Mouse (Mus musculus) telencephalon, adult 2 months (tissue): ENCODE measurements around the gene 4930539E08Rik.
A peak's percentile ranks its signal among the peaks of the same experiment; 100 is the strongest.

Source experiments
- DNase-seq: peaks from one replicate; pipeline ENCODE4 v3.0.0-alpha.2; 2011; ENCODE audit warnings: low read depth, low spot score

Gene 4930539E08Rik

DNA sequence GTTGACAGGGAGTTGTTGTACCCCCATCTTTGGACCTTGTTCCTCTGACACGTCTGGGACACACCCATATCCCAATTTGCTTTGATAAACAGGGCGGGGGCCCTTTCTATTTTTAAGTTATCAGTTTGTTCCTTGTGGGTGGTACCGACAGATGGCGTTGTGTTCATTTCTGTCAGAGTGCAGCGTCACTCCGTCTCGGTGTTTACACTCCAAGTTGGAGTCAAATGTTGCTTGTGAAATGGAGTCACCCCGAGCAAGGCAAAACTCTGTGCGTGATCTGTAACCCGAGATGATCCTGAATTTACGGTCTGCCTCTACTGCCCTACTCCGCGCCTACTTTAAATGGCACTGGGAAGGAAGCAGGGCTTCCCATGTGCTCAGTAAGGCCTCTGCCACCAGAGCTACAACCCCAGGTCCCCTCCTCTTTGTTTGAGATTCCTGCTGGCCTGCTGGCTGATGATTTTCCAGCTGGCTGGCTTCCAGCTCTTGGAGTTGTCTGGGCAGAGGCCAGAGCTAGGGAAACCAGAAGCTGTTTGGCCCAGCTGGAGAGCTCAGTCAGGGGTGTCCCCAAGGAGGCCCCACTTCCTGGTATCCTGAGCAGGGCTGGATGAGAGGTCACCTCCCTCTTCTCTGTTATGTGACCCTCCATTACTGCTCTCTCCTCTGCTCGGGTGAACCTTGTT is 15.4 kb upstream of the 4930539E08Rik start:
- DNase-seq: no peak

DNA sequence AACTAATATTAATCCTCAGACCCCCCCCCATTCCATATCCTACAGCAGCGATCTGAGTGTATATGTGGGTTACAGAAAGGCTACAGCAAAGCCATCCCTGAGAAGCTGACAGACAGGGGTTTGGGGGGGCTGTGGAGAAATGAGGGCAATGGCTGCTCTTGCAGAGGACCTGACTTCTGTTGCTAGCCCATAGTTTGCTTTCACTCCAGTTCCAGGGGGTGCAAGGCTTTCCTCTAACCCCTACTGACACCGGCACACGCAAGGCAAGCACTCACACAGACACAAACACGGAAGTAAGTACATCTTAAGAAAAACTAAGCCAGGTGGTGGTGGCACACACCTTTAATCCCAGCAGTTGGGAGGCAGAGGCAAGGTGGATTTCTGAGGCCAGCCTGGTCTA is 14.2 kb upstream of the 4930539E08Rik start:
- no peak for DNase-seq

DNA sequence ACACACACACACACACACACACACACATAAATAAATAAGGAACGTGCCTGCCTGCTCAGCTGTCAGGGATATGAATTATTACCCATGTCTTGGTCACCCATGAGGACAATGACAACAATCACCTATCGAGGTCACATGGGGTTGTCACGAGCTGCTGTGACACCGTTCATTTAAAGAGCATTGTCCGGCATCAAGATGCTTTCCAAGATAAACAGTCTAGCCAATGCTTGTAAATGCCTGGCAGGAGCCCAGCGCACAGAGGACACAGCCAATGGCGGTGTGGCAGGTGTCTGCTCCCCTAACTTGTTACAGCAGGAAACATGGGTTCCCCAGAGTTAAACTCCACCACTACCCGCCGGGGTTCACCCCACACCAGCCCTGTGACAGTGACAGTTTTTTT is 12.9 kb upstream of the 4930539E08Rik start:
- no peak for DNase-seq

DNA sequence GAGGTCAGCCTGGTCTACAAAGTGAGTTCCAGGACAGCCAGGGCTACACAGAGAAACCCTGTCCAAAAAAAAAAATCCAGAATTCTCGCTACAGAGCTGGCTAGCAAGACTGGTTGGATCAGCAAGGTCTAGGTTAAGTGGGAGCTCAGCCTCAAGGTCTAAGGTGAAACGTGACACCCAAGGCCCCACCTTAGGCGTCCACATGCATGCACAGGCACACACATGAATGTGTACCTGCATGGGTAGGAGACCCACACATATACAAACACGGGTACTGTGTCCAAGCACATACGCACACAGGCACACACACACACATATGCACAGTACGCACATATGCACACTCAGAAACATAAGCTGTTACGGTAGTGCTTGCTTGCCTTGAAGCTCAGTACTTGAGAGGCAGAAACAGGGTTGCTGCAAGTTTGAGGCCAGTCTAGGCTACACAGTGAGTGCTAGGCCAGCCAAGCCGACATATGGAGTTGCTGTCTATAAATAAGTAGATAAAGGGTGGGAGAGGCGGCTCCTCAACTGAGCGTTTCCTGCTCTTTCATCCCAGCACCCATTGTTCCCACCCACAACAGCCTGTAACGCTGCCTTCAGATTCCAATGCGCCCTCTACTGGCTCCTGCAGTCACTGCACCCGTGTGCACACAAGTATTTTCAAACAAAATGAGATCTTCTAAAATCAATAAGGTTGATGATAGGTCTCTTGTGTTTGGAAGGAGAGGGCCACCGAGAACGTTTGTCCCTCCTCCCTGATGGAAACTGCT is 11.9 kb upstream of the 4930539E08Rik start:
- no peak for DNase-seq

- peak; percentile 47 for DNase-seq
These were observed 11.3 kb upstream of the 4930539E08Rik start for GRCm38 (mm10) chr17:28926380-28926779.

GRCm38 (mm10) chr17:28924957-28925595 is 10.0 kb upstream of the 4930539E08Rik start:
- DNase-seq: no peak

DNA sequence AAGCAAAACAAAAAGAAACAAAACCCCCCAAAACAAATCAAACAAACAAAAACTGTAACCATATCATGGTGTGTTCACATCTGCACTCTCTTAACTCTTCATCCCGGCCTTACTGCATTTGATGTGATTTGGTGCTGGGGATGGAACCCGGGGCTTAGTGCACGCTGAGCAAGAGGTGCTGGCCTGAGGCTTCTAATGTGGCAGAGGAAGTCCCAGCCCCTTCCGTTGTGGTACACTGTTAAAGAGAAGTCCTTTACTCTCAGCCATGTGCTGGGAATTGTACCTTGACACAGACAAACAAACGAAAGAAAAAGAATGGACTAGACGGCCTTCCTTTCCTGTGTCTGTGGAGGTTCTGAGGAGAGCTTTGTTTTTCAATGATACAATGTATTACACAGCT is 7.0 kb upstream of the 4930539E08Rik start:
- DNase-seq: no peak

DNA sequence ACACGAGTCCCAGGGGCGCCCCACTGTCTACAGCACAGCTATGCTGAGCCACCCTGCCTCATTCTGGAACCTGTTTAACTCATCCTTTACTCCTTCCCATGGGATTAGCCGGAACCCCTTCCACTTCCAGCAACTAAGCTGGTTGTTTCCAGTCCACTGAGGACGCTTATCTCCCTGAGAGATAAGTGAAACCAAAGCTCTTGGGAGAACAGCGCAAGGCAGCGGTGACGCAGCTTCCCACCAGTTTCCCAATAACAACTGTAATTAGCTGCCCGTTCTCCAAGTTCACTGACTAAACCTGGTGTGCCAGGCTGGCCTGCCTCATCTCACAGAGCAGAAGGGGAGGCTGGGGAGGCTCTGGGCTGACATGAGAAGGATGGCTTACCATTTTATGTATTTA is 6.0 kb upstream of the 4930539E08Rik start:
- DNase-seq: no peak

- DNase-seq: no peak
These were observed 1.4 kb upstream of the 4930539E08Rik start for GRCm38 (mm10) chr17:28916520-28916919.

DNA sequence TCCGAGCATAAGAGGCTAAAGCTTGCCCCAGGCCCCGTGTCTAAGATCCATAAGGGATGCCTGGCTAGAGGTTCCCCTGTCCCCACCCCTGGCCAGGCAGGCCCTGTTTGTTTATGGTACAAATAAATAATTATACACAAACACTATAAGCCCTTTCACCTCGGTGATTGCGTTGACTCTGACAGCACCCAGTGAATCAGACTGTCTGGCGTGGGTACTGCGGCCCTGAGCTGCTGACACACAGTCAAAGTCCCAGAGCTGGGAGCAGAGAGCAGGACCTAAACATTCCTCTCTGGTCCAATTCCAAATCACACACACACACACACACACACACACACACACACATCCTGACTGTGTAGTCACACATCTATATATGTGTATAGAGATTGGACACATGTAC is 1.2 kb downstream of the 4930539E08Rik start:
- no peak for DNase-seq

DNA sequence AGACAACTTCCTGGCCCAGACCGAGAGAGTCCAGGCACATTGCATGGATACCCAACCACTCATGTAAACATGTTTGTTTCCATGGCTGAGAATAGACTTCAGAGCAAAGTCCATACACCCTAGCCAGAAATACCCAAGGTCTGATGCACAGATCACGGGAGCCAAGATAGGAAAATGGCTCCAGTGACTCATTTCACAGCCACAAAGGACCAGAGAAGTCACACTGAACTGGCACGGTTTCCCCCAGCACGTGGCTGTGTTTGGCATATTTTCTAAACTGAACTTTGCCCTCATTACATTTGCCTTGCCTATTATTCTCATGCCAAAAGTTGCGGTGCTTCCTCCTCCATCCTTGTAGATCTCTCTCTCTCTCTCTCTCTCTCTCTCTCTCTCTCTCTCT is 1.9 kb downstream of the 4930539E08Rik start:
- no peak for DNase-seq

- no peak for DNase-seq
These were observed 5.0 kb downstream of the 4930539E08Rik start for GRCm38 (mm10) chr17:28910139-28910538.

- no peak for DNase-seq
These were observed 5.7 kb downstream of the 4930539E08Rik start for GRCm38 (mm10) chr17:28909252-28909941.

DNA sequence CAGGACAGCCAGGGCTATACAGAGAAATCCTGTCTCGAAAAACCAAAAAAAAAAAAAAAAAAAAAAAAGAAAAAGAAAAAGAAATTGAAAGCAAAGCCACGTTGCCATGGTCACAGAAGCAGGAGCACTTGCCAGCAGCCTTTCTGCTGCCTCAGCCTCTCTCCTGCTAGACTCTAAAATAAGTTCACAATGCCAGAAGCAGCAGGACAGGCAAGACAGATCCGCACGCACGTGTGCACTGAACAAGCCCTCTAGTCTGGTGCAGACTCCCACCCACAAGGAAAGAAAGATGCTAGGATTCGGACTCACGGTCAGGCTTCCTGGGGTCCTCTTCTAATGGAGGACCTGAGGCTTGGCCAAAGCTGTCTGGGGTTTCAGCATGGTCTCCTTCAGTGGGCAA is 7.2 kb downstream of the 4930539E08Rik start:
- DNase-seq: peak; percentile 81

GRCm38 (mm10) chr17:28905377-28905916 is 9.7 kb downstream of the 4930539E08Rik start:
- peak; percentile 31 for DNase-seq

- peak; percentile 87 for DNase-seq
These were observed 10.4 kb downstream of the 4930539E08Rik start for GRCm38 (mm10) chr17:28904546-28905376.

GRCm38 (mm10) chr17:28901559-28901958 is 13.6 kb downstream of the 4930539E08Rik start:
- no peak for DNase-seq

- no peak for DNase-seq
These were observed 15.7 kb downstream of the 4930539E08Rik start for GRCm38 (mm10) chr17:28899427-28899826.

DNA sequence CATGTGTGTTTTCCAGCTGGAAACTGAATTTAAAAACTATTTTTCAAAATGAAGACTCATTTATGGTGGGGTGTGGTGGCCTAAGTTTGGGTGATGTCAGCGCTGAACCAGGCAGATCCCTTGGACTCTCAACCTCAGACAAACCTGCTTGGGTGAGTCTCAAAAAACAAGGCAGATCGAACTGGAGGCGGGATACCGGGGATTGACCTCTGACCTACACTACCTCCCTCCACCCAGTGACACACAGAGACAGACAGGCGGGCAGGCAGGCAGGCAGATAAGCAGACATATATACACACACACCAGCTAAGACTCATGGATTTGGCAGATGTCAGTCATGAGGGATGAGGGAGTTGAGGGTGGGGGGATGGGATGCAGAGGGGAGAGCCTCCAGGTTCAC is 16.9 kb downstream of the 4930539E08Rik start:
- no peak for DNase-seq

DNA sequence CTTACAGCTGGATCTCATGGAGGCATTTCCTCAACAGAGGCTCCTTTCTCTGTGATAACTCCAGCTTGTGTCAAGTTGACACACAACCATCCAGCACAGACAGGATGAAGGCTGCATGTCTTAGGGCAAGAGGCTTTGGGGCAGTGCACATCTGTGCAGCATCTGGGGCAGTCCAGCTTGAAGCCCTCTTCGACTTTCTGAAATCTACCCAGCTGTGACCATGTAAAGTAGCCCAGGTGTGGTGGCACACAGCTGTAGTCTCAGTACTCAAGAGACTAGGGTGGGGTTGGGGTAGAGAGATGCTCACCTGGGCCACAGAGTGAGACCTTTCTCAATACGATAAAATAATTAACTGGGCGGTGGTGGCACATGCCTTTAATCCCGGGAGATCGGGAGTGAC is 17.3 kb downstream of the 4930539E08Rik start:
- no peak for DNase-seq
